Mouse (Mus musculus) midbrain, postnatal 0 days (tissue): ENCODE data around the gene Mitf. TPM values are rescaled to one million over a fixed set of nuclear protein-coding genes. Genes with fewer than 3 reads are reported as not detected.
A peak's percentile ranks its signal among the peaks of the same experiment; 100 is the strongest.

Experiments used
- ATAC-seq: fragments of 200-750 bp; cut with Nextera tagmentation; 2 replicates; pipeline ENCODE4 v1.8.0; 2017; ENCODE audit warnings: moderate number of reproducible peaks, mild to moderate bottlenecking, moderate TSS enrichment, moderate library complexity; ENCODE audit not compliant: low FRiP score
- DNase-seq: peaks from one replicate; pipeline ENCODE4 v3.0.0-alpha.2; 2015; ENCODE audit warnings: low spot score
- H3K27ac ChIP-seq: fragments of 300-500 bp; sonication (generic); 2 replicates; pipeline ENCODE4 v1.5.1; 2014; ENCODE audit warnings: low read depth, mild to moderate bottlenecking, low read length, mixed read lengths
- H3K27me3 ChIP-seq: fragments of 300-500 bp; sonication (generic); 2 replicates; pipeline ENCODE4 v1.6.1; 2014; ENCODE audit warnings: low read length, control low read depth, mixed read lengths; ENCODE audit not compliant: insufficient read depth
- H3K36me3 ChIP-seq: fragments of 300-500 bp; sonication (generic); 2 replicates; pipeline ENCODE4 v1.6.1; 2014; ENCODE audit warnings: low read length, control low read depth, mixed read lengths; ENCODE audit not compliant: insufficient read depth
- H3K4me1 ChIP-seq: fragments of 300-500 bp; sonication (generic); 2 replicates; pipeline ENCODE4 v1.6.1; 2014; ENCODE audit warnings: mild to moderate bottlenecking, control low read depth, antibody characterized with exemption, low read length, mixed read lengths; ENCODE audit not compliant: insufficient read depth
- H3K4me2 ChIP-seq: fragments of 300-500 bp; sonication (generic); 2 replicates; pipeline ENCODE4 v1.6.1; 2014; ENCODE audit warnings: low read depth, mild to moderate bottlenecking, low read length, mixed read lengths; ENCODE audit not compliant: poor library complexity, severe bottlenecking
- H3K4me3 ChIP-seq: fragments of 300-500 bp; sonication (generic); 2 replicates; pipeline ENCODE4 v1.5.1; 2014; ENCODE audit warnings: low read depth, mild to moderate bottlenecking, low read length, moderate library complexity
- H3K9ac ChIP-seq: fragments of 300-500 bp; sonication (generic); replicated peaks from 2 replicates; pipeline ENCODE4 v1.6.1; 2014; ENCODE audit warnings: mild to moderate bottlenecking, low read length, moderate library complexity, mixed read lengths; ENCODE audit not compliant: poor library complexity, severe bottlenecking
- H3K9me3 ChIP-seq: fragments of 300-500 bp; sonication (generic); 2 replicates; pipeline ENCODE4 v1.6.1; 2016; ENCODE audit warnings: low read length, control low read depth
- CTCF ChIP-seq: IDR thresholded peaks from 2 replicates; pipeline ENCODE4 v1.5.1; 2016; ENCODE audit warnings: antibody characterized with exemption, mild to moderate bottlenecking
- WGBS: fragments of 180-500 bp; shearing (Covaris S2); extraction: QIAGEN DNeasy Blood & Tissue Kit; methylation state at CpG from one replicate; pipeline ENCODE4 v1.1.7; 2014; 5-methylcytosine and 5-hydroxymethylcytosine counted together
- polyA plus RNA-seq: library from polyadenylated mRNA; unstranded; fragments of >200 nt; fragmentation: Nextera tagmentation; extraction: Ambion mirVana; gene quantifications from 2 replicates; pipeline ENCODE4 v1.2.1, GENCODE M21; 2015
- total RNA-seq: library from RNA; depleted of rRNA; stranded (reverse); fragments of >200 nt; gene quantifications from 2 replicates; pipeline ENCODE4 v1.2.3, GENCODE M21; 2014

The Mitf gene
- total and polyA plus RNA-seq, 2 experiments from 2014 or later = 1.1 to 2.8 TPM

DNA sequence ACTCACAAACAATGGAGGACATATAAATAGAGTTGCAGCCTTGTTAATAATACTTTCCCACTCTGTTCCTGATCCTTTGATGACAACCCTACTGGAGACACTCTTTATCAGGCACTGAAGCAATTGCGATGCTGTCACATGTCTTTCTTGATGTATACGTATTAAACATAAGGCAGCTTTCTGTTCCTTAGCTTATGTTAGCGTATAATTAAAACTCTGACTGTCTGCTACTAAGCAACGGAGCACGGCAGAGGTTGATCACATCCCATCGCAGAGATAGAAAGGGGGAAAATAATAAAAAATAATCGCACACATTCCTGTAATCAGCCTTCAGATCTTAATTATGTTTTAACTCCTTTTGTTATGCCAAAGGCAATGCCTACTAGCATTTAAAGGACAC lies 234.9 kb downstream of the Mitf start:
- Histone ChIP-seq H3K9me3 (no peaks in the 10 kb centered on the region), H3K27me3 (0 out of 2 replicates have a peak, but pooled peaks cover 4% of the 10 kb centered on the region), H3K4me2 (no peak overlapping the region), H3K27ac (no peak overlapping the region), H3K36me3 (no peaks in the 10 kb centered on the region), H3K4me3 (no peak overlapping the region), H3K9ac (no peak overlapping the region), H3K4me1 (no peaks in the 10 kb centered on the region)
- 54% methylated on average over 7 of the region's 7 CpGs for WGBS
- DNase-seq = no peak
- ATAC-seq = no peak
- no peak for TF ChIP-seq CTCF

- no peak overlapping the region for H3K27ac ChIP-seq
- H3K4me3 ChIP-seq = no peak overlapping the region
- no peak overlapping the region for H3K9ac ChIP-seq
- H3K4me1 ChIP-seq = no peaks in the 10 kb centered on the region
- no peaks in the 10 kb centered on the region for H3K36me3 ChIP-seq
- H3K27me3 ChIP-seq = 0 out of 2 replicates have a peak, but pooled peaks cover 4% of the 10 kb centered on the region
- no peaks in the 10 kb centered on the region for H3K9me3 ChIP-seq
- DNase-seq (peak; percentile 82), ATAC-seq (no peak)
- WGBS = 52% methylated on average over 11 of the region's 11 CpGs
- no peak for TF ChIP-seq CTCF
- H3K4me2 ChIP-seq = no peak overlapping the region
Measured at GRCm38 (mm10) chr6:98046295-98047108, 239.7 kb downstream of the Mitf start.

GRCm38 (mm10) chr6:98047741-98048140 lies 240.9 kb downstream of the Mitf start:
- Histone ChIP-seq H3K27me3 (no peaks in the 10 kb centered on the region), H3K9ac (no peak overlapping the region), H3K4me1 (no peaks in the 10 kb centered on the region), H3K36me3 (no peaks in the 10 kb centered on the region), H3K9me3 (no peaks in the 10 kb centered on the region), H3K27ac (no peak overlapping the region), H3K4me2 (no peak overlapping the region), H3K4me3 (no peak overlapping the region)
- DNase-seq = no peak
- no peak for ATAC-seq
- TF ChIP-seq CTCF = no peak
- WGBS = 60% methylated on average over 6 of the region's 6 CpGs

DNA sequence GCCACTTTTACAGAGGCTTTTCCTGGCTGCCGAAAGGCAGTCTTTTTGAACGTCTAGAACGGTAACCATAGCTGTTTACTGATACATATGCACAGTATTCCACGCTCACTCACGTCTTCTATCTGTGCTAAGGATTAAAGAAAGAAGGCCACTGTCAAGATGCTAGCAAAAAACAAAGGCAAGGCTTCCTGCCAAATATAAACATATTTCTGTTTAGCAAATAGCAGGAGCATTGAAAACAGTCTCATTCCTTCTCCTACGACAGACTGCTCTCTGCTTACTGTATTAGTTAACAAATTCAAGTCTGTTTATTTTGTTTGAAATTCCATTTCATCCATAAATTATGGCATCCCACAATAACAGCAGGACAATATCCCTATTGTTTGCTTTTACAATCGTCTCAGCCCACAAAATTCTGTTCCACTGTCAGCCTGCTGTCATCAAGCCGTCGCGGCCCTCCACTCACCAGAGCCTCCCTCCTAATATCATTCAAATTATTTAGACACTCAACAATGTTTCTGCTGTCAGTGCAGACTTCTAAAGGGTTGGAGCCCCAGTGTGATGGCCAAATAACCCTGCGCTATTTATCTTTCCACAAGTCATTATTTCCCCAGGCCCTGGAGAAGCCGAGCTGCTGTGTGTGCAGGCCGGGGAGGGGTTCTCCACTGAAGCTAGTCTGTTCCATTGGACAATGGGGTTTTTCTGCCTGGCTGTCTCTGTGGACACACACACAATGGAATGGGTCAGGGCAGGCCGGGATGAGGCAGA lies 242.0 kb downstream of the Mitf start:
- no peak overlapping the region for H3K4me3 ChIP-seq
- ATAC-seq (no peak), DNase-seq (peak; percentile 17)
- no peaks in the 10 kb centered on the region for H3K4me1 ChIP-seq
- no peak overlapping the region for H3K4me2 ChIP-seq
- H3K9ac ChIP-seq = no peak overlapping the region
- WGBS = 25% methylated on average over 14 of the region's 14 CpGs
- no peaks in the 10 kb centered on the region for H3K27me3 ChIP-seq
- no peak for TF ChIP-seq CTCF
- H3K36me3 ChIP-seq = no peaks in the 10 kb centered on the region
- H3K27ac ChIP-seq = no peak overlapping the region
- H3K9me3 ChIP-seq = no peaks in the 10 kb centered on the region

DNA sequence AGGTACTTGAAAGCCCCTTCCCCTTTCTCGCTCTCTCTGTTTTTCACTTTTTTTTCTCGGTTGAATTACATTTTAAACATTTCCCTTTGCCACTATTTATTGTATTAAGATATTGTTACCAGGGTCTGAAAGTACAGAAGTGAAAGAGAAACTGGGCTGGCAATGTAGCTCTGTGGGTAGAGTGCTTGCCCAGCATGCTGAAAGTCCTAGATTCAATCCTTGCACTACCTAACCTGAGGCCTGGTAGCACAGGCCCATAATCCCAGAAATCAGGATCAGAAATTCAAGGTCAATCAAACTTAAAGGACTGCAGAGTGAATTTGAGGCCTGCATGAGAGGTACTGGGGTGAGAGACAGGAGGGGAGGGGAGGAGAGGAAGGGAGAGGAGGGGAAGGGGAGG lies 242.7 kb downstream of the Mitf start:
- ATAC-seq (no peak), DNase-seq (no peak)
- WGBS = 45% methylated on average over 2 of the region's 2 CpGs
- no peaks in the 10 kb centered on the region for H3K4me1 ChIP-seq
- no peaks in the 10 kb centered on the region for H3K36me3 ChIP-seq
- H3K27ac ChIP-seq = no peak overlapping the region
- 0 out of 2 replicates have a peak, but pooled peaks cover 3% of the 10 kb centered on the region for H3K27me3 ChIP-seq
- no peak overlapping the region for H3K4me2 ChIP-seq
- H3K9ac ChIP-seq = no peak overlapping the region
- H3K9me3 ChIP-seq = no peaks in the 10 kb centered on the region
- no peak for TF ChIP-seq CTCF
- H3K4me3 ChIP-seq = no peak overlapping the region

DNA sequence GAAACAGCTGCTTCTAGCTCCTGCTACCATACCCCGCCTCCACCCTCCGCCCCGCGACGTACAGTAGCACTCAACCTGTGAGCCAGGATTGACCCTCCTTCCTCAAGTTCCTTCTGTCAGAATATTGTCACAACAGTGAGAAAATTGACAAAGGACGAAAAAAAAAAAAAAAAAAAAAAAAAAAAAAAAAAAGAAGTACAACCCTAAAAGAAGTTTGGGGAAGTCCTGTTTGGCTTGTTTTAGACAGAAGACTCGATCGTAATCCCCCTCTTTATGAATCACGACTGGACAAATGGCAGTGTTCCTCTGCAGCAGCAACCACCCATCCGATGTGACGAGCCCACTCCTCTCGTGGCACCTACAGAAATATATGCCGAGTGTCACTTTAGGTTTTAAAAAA lies 255.0 kb downstream of the Mitf start:
- DNase-seq (no peak), ATAC-seq (no peak)
- Histone ChIP-seq H3K36me3 (no peaks in the 10 kb centered on the region), H3K4me2 (no peak overlapping the region), H3K9ac (no peak overlapping the region), H3K27ac (no peak overlapping the region), H3K27me3 (no peaks in the 10 kb centered on the region), H3K9me3 (no peaks in the 10 kb centered on the region), H3K4me1 (no peaks in the 10 kb centered on the region), H3K4me3 (no peak overlapping the region)
- TF ChIP-seq CTCF = no peak
- WGBS = 90% methylated on average over 13 of the region's 13 CpGs
